Mouse (Mus musculus) thymus, postnatal 4 days (tissue): Measurements from ENCODE around the gene Gm12248.

ENCODE experiments used
- DNase-seq: peaks from one replicate; pipeline ENCODE4 v3.0.0; 2021

Gm12248 gene

DNA sequence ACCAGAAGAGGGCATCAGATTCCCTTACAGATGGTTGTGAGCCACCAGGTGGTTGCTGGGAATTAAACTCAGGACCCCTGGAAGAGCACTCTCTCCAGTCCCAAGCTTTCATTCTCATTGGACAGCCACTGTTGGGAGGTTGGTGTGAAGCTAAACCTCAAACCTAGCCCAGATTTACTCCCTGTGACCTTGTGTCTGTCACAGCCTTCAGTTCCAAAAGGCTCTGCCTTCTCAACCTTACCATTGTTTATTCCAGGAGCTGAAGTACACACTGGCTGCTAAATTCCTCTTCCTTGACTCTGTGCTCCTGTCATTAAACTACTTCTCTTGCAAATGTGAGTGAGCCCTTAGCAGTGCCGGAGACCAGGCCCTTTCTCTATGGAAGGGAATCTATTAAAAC, 64.0 kb downstream of the Gm12248 start:
- DNase-seq: no peak

DNA sequence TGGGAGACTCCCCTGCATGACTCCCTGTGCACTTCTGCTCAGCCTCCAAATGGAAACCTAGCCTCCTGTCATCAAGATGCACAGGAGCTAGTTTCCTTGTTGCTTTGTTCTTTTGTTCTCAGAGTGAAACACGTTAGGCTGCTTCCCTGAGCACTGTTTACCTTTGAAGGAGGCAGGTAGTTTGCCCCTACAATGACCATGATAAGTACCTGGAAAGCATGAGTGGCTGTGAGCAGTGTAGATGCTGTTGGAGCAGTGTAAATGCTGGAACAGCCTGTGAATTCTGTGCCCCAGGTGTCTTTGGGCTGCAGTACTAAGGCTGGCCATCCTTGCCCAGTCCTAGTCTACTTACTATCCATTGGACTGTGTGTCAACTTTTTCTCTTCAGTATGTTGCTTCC, 66.1 kb downstream of the Gm12248 start:
- no peak for DNase-seq

DNA sequence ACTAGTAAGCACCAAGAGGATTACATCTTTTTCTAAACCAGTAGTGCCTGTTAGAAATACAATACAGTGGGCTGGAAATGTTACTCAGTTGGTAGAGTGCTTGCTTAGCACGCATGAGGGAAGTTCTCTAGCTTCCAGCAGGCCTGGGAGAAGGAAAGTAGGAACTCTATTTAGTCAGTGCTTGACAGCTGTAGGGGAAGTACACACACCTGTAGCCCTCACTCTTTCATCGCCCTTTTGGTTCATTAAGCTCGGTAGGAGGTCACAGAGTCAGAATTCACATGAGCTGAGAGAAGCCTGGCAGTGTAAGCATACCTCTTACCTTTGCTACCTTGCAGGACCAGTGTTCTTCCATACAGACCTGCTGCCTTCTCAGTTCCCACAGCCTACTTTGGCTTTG, 66.6 kb downstream of the Gm12248 start:
- no peak for DNase-seq

DNA sequence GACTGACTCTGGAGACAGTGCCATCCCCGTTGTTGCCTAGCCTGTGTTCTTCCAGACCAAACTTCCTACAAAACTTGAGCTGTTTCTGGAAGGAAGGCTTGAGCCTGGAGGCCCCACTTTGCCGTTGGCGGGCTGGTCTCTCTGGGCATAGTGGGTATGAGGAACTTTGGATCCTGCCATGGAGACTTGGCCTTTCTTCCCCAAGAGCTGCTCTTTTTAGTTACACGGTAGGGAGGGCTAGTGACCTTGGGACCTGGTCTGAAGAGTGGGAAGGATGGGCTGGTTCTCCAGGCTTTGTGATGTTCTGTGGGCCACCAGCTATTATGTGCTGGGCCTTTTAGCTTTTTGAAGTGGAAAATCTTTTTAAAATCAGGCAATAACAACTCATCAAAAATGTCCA, 67.1 kb downstream of the Gm12248 start:
- no peak for DNase-seq

DNA sequence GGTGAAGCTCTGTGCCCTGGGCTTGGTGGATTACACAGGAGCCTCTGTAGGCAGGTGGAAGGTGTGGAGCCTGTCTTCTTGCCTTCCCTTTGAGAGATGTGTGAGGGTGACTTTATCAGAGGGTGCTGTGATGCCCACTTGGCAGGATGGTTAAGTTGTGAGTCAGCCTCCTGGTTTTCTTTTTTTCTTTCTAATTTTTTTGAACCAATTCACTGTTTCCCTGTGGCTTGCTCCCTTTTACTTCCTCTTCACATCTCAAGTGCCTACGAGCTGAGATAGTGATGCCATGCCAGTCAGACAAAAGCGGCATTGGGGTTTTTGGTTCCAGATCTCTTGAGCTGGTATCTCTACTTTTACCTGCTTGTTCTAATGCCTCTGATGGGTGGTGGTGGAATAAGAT, 68.3 kb downstream of the Gm12248 start:
- no peak for DNase-seq

DNA sequence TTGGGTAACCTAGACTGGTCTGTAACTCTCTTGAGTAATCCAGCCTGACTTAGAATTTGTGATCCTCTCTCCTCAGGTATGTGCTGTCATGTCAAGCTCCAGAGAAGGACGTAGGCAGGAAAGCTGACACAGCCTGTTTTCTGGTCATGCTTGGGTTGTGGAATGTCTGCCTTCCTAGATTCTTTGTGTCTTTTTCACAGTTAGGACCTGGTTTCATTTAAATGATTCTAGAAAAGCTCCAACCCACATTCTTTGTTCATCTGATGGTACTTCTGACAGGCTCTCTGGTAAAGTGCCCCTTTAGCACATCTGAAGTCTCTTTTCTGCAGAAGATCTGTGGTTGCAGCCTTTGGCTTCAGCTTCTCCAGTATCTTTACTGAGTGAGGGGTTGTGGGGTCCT, 68.7 kb downstream of the Gm12248 start:
- DNase-seq: no peak

DNA sequence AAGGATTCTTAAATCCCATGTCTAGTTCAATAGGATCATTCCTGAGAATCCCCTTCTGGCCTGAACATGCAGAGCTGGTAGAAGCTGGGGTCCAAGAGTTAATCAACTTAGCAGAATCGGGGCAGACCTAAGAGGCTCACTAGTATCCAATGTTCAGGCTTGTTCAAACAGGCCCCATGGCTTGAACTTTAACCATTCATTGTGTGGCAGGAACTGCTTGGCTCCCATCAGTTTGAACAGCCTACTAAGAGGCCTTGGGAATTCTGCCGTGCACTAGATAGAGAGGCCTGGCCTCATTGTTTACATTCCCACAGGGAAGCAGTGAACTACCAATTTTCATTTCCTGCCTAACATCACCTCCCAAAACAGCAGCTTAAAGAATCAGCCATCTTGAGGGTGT, 71.3 kb downstream of the Gm12248 start:
- DNase-seq: no peak

DNA sequence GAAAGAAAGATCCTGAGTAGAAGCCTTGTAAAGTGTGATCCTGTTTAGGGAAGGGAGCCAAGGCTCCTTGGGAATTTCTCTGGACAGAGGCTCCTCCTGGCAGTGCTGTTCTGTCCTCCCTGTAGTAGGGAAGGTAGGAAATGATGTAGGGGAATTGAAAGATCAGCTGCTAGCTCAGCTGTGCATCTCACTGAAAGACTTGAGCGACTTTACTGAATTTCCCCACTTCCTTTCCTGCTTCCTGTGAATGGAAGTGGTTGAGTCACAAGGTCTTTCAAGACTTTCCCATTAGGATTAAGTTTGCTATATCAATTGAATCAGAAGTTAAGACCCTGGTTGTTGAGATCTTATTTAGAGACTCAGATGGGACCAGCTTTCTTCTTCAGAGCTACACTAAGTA, 71.8 kb downstream of the Gm12248 start:
- no peak for DNase-seq

DNA sequence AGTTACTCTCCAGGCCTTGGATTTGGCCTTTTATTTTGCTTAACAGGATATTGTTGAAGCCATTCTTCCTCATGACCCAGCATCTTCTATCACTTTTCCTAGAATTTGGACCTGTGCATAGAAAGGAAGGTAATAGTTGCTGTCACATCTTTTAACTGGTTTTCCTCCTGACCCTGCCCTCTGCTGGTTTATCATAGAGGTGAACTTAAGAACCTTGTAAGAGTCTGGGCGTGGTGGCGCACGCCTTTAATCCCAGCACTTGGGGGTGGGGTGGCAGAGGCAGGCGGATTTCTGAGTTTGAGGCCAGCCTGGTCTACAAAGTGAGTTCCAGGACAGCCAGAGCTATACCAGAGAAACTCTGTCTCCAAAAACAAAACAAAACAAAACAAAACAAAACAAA, 74.2 kb downstream of the Gm12248 start:
- peak; percentile 33 for DNase-seq

DNA sequence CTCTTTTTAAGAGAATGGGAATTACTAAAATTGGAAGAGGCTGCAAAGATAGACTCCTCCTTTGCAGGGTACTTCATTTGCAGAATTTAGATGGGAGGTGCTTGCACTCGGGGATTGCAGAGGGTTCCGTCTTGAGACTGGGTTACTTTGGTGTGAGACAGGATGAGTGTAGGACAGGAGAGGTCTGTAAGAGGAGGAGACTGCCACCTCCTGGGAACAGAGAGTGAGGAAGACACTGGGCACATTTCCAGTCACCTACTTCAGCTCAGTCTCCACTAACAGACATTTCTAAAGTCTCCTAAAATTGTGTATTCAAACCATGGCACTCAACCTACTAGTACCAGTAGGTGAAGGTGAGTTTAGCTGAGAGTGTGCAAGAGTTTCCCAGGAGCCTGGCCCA, 74.6 kb downstream of the Gm12248 start:
- no peak for DNase-seq

DNA sequence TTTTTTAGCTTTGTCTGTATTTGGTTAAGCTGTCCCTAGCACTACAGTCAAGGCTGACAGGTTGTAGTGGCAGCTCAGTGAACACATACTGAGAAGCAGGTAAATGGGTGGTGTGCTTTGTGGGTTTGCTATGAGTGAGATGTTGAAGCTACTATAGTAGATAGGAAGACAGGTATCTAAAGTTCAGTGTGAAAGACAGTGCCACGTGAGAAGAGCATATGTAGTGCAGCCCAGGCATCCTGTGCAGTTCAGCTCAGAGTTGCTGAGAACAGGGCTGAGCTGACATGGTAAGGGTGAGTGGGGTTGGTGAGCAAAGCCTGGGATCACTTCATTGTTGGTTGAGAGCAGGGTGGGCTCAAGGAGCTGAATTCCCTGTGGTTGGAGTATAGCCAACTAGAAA, 75.5 kb downstream of the Gm12248 start:
- DNase-seq: no peak

DNA sequence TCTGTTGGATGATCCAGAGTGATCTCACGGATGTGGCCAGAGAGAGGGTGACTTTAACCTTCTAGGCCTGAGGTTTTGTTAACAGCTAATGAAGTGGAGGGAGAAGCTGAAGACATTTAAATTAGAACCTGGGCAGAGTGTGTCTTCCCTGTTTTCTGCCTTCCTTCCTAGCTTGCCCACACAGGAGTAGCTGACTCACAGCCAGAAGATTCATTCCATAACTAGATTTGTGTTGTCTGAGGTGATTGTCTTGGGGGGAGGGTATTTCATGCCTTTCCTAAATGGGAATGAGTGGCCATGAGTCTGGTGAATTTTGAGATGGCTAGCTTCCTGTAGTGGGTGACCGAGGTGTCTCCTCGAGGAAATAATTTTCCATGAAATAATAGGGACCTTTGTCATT, 76.6 kb downstream of the Gm12248 start:
- DNase-seq: no peak

DNA sequence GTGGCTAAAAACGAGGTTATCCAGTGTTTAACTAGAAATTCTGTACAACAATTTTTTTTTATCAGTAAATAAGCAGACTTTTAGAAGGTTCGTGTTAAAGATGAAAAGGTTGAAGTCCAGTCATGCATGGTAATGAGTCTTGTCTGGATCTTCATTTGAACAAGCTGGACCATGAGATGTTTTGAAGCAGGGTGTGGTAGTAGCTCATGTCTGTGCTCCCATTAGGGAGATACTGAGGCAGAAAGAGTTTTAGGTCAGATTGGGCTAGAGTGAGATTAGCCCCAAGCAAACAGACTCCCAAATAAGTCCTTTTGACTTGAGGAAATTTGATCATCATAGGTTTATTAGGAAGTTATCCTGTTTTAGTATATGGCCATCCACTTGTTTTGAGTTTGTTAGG, 77.6 kb downstream of the Gm12248 start:
- no peak for DNase-seq

DNA sequence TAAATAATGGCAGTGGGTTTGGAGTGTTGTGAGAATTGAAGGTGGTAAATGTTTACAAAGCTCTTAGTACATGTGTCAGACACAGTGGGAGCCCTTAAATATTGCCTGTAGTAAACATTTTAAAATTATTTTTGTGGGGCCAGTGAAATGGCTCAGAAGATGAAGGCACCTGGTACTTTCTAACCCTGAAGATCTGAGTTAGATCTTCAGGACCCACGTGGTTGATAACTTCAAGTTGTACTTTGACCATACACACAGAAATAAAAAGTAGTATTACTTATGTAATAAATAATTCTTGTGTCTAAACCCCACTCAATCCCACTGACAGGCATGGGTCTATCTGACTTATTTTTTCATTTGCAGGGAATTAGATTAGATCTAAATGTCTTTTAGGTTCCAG, 78.3 kb downstream of the Gm12248 start:
- DNase-seq: no peak
